Mouse (Mus musculus) CH12.LX (cell line): Measurements from ENCODE around the gene Spag7.
A peak's percentile ranks its signal among the peaks of the same experiment; 100 is the strongest.

ENCODE experiments used
- CHD1 ChIP-seq: IDR thresholded peaks from 2 replicates; pipeline ENCODE4 v1.6.1; 2012; ENCODE audit warnings: low read depth, low read length, improper control_type of control experiment, inconsistent platforms
- CTCF ChIP-seq, 2 experiments: IDR thresholded peaks in 1 of 2; conservative IDR thresholded peaks in 1 of 2; 2 replicates each; pipeline ENCODE4 v1.5.1; 2011 to 2012; ENCODE audit warnings: low read depth in 2 of 2, low read length in 2 of 2, improper control_type of control experiment in 1 of 2, inconsistent platforms in 1 of 2, mild to moderate bottlenecking in 1 of 2, moderate library complexity in 1 of 2
- EP300 ChIP-seq: IDR thresholded peaks from 2 replicates; pipeline ENCODE4 v1.6.1; 2011; ENCODE audit warnings: low read length, improper control_type of control experiment
- ETS1 ChIP-seq: conservative IDR thresholded peaks from 2 replicates; pipeline ENCODE4 v1.6.1; 2012; ENCODE audit warnings: low read depth, mild to moderate bottlenecking, inconsistent platforms, low read length, improper control_type of control experiment, moderate library complexity
- JUN ChIP-seq: IDR thresholded peaks from 2 replicates; pipeline ENCODE4 v1.6.1; 2011; ENCODE audit warnings: low read depth, mild to moderate bottlenecking, low read length, improper control_type of control experiment, moderate library complexity; ENCODE audit not compliant: insufficient read depth
- MAZ ChIP-seq: IDR thresholded peaks from 2 replicates; pipeline ENCODE4 v1.6.1; 2012; ENCODE audit warnings: low read depth, mild to moderate bottlenecking, inconsistent platforms, low read length, improper control_type of control experiment, moderate library complexity
- MXI1 ChIP-seq: IDR thresholded peaks from 2 replicates; pipeline ENCODE4 v1.6.1; 2011; ENCODE audit warnings: mild to moderate bottlenecking, low read depth, low read length, improper control_type of control experiment
- POLR2A ChIP-seq: IDR thresholded peaks from 2 replicates; pipeline ENCODE4 v1.6.1; 2011; ENCODE audit warnings: low read depth, mild to moderate bottlenecking, improper control_type of control experiment, low read length
- POLR2AphosphoS2 ChIP-seq: IDR thresholded peaks from 2 replicates; pipeline ENCODE4 v1.6.1; 2011; ENCODE audit warnings: low read depth, low read length, improper control_type of control experiment
- SIN3A ChIP-seq: IDR thresholded peaks from 2 replicates; pipeline ENCODE4 v1.6.1; 2012; ENCODE audit warnings: low read length, improper control_type of control experiment, inconsistent platforms
- TCF12 ChIP-seq: IDR thresholded peaks from 2 replicates; pipeline ENCODE4 v1.6.1; 2014; ENCODE audit warnings: low read depth, mild to moderate bottlenecking, inconsistent platforms, low read length, improper control_type of control experiment
- UBTF ChIP-seq: IDR thresholded peaks from 2 replicates; pipeline ENCODE4 v1.6.1; 2012; ENCODE audit warnings: low read depth, mild to moderate bottlenecking, inconsistent platforms, low read length, improper control_type of control experiment, moderate library complexity
- USF1 ChIP-seq: IDR thresholded peaks from 2 replicates; pipeline ENCODE4 v1.6.1; 2014; ENCODE audit warnings: low read depth, mild to moderate bottlenecking, inconsistent platforms, low read length, improper control_type of control experiment

DNA sequence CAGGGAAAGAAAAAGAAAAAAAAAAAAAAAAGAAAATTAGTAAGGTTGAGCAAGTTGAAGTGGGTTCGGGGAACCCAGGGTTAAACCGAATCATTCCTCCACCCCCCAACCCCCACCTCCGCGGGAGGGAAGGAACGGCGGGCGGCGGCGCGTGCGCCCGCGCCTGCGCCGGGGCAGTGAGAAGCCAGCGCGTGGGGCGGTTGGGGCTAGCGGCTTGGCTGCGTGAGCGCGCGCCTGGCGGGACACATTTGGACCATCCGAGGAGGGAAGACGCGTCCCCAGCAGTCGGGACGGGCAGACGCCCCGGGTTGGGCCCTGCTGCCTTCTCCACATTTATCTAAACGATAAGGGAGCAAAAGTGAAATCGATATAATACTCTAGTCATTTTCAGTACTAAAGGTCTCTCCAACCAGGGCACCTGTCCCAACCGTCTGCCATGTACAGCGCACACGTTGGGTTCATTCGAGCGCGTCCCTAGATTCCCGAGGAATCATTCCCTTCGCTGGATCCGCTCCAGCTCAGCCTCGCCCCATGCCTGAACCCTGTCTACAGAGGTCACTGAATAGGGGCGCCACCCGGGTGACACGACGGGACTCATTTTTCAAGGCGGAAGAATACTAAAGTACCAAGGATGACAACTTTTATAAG lies 14.2 kb downstream of the Spag7 start:
- TF ChIP-seq CHD1 (peak; percentile 95), EP300 (peak; percentile 51), MAZ (no peak; the same call in 1 of the 2 replicates), CTCF (conservative IDR thresholded peaks at IDR 0.05 in 1 of 2, IDR thresholded peaks at IDR 0.05 in 1 of 2; ENCODE audit: low read depth in 2 of 2, low read length in 2 of 2) (no peak), POLR2A (peak; percentile 36; the same call in 1 of the 2 replicates), POLR2AphosphoS2 (peak; percentile 80; the same call in 1 of the 2 replicates), SIN3A (peak; percentile 93), USF1 (no peak; the same call in 1 of the 2 replicates), JUN (no peak), UBTF (0 out of 2 replicates have a peak, but pooled peaks have one; percentile 41), TCF12 (peak; percentile 87), MXI1 (peak; percentile 87), ETS1 (peak; percentile 17)
